Mouse (Mus musculus) embryo, embryonic 9.5 days (tissue): ENCODE measurements around the gene Gm21767.
"Not testable (repeated sequence)": the region's sequence is repeated elsewhere in the genome, so short reads cannot be mapped to it uniquely, and the experiment has no call there.

Source experiments
- DNase-seq: peaks from one replicate; pipeline ENCODE4 v3.0.0-alpha.2; 2017; ENCODE audit errors: extremely low spot score

Gm21767 gene

DNA sequence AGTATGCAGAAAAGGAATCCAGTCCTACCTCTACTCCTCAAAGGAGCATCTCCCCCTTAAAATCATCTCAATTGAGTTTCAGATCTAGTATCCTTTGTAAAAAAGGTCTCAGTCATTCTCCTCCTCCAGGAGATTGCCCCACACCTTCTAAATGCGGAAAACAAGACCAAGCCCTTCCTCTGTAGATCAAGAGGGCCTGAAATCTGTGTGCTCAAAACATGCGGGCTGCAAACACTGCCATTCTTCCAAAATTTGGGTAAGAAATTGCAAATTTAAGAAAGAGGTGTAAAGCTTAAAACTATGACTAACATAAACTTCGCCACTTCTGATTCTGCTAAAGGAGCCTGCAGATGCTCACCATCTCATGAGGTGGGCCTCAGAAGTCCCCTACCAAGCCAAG lies at the start of gene Gm21767:
TSS of gene Gm21767 (plus strand) at position 301 of the 400 bp plus-strand sequence.
- DNase-seq = not testable (repeated sequence)
